Mouse (Mus musculus) 416B (cell line): ENCODE measurements around the gene Sf3b3.

Experiments used
- DNase-seq: peaks from one replicate; pipeline ENCODE4 v3.0.0; 2011; ENCODE audit warnings: low read depth

Sf3b3 gene

DNA sequence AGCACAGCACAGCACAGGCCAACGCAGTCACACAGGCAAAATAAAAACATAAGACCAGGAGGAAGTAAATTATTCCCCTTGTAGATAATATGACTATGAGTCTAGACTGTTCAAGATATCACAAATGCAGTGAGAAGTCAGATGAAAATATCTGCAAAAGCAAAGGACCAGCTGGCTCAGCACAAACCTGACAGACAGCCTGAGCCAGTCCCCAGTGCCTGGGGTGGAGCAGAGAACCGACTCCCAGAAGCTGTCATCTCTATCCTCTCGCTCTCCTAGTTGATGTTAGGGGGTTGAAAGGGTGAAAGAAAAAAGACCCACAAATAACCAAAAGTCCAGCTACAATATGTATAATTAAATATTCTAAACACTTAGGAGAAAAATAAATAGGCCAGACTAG, 70.9 kb downstream of the Sf3b3 start:
- no peak for DNase-seq

DNA sequence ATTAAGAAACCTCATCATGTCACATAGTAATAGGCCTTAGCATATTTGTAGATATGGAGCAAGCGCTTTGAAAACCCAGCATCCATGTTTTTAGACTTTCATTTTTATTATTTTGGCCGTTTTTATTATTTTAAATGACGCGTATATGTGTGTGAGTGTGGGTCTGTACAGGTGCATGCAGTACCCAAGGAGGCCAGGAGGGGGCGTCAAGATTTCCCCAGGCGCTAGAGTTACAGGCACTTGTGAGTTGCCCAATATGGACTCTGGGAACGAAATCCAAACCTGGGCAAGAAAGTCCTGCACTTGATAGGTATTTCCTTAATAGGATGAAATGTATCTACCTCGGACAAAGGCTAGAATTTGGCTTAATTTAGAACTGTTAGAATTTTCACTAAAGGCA, 71.3 kb downstream of the Sf3b3 start:
- DNase-seq: no peak

GRCm38 (mm10) chr8:110774725-110775124, 71.9 kb downstream of the Sf3b3 start:
- no peak for DNase-seq

GRCm38 (mm10) chr8:110774047-110774446, 72.5 kb downstream of the Sf3b3 start:
- no peak for DNase-seq

DNA sequence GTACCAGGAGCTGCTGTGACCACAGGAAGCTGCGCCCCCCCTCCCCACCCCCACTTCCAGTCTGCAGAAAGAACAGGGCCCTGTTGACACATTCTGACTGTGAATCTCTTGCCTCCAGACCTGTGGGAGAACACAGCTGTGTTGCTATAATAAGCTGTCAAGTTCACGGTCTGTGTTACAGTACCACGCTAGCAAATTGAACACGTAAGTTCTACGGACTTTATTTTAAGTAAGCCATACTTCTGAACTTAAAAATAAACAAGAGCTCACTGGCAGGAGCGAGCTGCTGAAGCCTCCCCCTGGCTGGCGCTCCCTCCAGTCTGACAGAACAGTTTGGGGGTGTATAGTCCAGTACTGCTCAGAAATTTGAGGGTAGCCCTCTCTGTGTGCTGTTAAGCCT, 74.1 kb downstream of the Sf3b3 start:
- no peak for DNase-seq

- DNase-seq: no peak
Observed at GRCm38 (mm10) chr8:110767261-110767660, 79.3 kb downstream of the Sf3b3 start.

DNA sequence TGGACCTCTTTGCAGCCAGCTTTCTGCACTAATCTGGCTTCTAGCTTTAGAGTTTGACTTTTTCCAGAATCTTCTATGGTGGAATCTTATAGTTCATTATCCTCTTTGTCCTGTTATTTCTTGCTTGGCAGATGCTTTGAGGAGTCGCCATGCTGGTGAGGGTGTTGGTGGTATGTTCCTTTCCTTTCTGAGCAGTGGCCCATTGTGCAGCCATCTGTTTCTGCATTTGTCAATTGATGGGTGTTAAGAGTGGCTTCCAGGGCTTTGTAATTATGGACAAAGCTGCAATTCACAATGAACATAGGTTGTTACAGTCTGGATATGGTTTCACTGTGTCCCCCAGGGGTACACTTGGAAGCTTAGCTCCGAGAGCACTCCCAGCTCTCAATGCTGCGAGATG, 81.9 kb downstream of the Sf3b3 start:
- no peak for DNase-seq

DNA sequence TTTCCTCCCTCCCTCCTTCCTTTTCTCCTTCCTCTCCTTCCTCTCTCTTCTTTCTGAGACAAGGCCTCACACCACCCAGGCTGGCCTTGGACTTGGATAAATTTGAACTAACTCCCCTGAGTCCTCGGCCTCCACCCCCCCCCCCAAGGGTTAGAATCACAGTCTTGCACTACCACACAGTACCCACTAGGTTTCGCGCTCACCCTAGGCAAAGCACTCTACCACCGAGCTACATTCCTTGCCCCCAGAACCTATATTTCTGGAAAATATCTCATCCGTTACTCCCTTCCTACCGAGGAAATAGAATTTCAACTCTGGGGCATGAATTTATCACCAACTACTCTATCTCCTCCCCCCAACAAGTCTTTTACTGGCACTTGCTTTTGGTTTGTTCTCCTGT, 84.6 kb downstream of the Sf3b3 start:
- peak; percentile 17 for DNase-seq

DNA sequence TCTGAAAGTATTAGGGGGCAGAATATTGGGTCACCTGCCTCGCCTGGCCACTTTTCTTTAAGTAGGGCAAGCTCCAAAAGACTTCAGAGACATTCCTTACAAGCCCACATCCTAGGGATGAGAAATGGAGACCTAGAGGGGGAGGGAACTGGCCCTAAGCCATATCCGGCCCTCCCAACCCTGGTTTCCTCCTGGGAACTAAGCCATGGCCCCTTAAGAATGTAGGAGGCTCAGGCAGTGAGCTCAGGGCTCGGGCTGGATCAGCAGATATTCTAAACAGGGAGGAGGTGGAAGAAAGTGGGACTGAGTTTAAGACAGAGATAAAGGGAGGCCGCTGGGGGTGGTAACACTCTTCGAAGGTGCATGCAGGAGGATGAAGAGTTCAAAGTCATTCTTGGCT, 85.4 kb downstream of the Sf3b3 start:
- DNase-seq: no peak

- no peak for DNase-seq
Observed at GRCm38 (mm10) chr8:110760280-110760940, 86.2 kb downstream of the Sf3b3 start.
